Mouse (Mus musculus): ENCODE data around the gene Metap1.

DNA sequence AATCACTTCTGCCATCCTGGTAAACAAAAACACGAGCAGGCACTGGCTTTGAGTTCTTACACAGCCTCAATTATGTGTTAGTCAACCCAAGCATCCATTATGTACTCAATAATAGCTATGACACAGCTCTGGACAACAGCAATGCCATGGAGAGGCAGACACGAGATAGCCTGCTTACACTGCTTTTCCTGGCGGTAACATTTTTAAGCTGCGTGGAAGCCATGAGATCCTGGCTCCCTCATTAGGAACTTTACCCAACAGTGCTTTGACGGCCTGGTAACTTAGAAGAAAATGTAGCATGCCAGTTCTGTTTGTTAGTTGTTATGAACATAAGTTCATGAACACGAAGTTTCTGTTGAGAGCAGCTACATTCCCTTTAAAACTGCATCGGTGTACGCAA, 36.2 kb upstream of the Metap1 start:
- TF ChIP-seq CTCF (IDR thresholded peaks at IDR 0.05; ENCODE audit: borderline replicate concordance, extremely low read depth, insufficient read depth, insufficient read length) (no peak), POLR2A (IDR thresholded peaks at IDR 0.05; ENCODE audit: borderline replicate concordance, extremely low read depth, insufficient read depth, insufficient read length, poor library complexity, severe bottlenecking) (no peak)

Measured in brain, embryonic 14.5 days (tissue).